Mouse (Mus musculus): Measurements from ENCODE around the gene H2afy2.
A peak's percentile ranks its signal among the peaks of the same experiment; 100 is the strongest.

Gene H2afy2

DNA sequence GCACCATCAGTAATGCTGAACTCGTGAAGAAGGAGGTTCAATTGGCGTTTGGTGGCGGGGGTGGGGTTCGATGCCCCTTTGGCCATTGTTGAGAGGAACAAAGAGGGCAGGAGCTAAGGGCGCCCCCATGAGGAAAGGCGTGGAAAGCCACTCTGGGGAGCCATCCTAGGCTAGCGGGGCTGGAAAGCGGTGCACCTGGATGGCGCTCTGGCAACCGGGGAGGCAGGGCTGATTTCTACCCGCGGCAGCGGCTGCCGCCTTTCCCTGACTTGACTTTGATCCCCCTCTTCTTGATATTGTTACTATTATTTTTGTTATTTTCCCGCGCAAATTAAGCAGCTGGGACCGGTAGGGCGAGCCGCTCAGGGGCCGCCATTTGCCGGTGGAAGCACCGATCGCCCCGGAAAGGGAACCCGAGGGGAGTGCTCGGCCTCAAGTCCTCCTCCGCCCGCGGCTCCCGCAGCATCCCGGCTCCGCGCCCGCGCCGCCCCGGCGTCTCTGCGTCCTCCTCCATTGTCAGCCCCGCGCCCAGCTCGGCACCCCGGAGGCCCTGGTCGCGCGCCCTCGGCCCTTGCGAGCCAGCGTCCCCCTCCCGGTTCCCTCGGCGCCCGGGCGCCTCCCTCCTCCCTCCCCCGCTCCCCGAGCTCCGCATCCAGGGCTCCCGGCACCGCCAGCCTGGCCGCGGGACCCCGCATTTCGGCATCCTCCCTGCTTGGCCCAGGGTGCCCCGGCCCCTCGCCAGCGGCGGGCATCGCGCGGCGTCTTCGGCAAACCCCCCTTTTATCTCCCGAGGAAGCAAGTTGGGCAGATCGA is 942 bp downstream of the H2afy2 start:
- DNase-seq, result peak; percentile 70 to 80

DNA sequence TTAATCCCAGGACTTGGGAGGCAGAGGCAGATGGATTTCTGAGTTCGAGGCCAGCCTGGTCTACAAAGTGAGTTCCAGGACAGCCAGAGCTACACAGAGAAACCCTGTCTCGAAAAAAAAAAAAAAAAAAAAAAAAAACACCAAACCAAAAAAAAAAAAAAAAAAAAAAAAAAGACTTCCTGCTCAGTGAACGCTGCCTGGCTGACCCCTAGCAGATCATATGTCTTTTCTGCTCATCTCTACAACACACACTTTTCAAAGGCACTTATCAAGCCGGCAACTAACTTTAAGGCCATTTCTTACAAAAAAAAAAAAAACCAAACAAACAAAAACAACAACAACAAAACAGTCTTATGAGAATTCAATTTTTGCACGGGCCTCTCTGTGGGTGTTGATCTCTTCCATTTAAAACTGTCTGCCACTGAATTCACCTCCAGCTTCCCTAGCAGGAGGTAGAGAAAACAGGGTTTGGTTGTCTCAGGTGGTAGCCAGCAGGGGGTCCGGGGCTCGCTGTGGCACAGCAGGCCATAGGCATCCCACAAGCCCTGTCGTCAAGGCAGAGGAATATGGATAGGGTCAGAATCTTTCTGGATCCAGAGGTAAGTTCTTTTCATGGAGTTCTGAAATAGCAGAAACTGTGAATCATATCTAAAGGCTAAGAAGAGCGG is 2.4 kb downstream of the H2afy2 start:
- DNase-seq, result no peak

DNA sequence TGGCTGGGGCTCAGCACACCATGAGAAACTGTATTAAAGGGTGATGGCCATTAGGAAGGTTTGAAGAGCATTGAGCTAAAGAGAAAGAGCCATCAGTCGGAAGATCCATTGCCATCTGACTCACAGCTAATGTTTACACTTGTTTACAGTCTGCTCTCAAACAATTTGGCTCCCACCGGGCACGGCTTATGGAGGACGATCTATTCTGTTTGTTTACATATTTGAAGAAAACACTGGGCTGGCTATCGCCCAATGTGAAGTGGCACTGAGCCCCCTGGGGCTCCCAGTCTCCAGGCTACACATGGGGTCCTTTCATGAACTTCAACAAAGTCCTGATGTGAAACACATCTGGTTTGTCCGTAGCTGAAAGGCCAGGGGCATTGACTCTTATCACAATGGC is 17.1 kb downstream of the H2afy2 start:
- DNase-seq, result peak; percentile 49 to 75

DNA sequence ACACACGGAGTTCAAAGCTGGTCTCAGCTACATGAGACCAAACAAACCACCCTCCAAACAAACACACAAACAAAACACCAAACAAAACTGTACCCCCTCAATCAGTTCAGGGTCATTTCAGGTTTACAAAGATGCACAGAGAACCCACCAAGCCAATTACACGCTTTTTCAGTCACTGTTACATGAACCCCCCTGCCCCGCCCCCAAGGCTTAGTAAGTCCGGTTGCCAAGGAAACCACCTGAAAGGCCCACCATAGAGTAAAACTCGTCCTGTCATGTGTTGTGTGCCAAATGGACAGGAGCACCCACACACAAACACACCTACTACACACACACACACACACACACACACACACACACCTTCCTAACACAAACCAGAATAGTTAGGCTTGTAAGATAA is 18.4 kb downstream of the H2afy2 start:
- no peak for DNase-seq

DNA sequence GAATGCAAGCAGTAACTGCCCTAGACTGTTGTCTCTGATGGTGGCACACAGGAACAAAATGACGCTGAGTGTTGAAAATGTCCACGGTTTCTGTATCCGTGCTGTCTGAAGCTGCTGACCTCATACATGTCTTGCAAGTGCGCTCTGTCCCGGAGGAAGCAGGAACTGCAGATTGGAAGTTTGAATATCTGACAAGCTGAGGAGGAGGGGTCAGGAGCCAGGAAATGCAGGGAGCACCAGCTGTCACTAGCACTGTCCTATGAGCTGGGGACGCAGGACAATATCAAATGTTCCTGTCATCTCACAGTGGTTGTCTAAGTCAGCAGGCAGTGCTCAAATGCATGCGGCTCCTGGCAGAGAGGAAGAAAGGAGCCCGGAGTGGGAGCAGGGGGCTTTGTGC is 19.3 kb downstream of the H2afy2 start:
- DNase-seq, result peak; percentile 41 to 46

DNA sequence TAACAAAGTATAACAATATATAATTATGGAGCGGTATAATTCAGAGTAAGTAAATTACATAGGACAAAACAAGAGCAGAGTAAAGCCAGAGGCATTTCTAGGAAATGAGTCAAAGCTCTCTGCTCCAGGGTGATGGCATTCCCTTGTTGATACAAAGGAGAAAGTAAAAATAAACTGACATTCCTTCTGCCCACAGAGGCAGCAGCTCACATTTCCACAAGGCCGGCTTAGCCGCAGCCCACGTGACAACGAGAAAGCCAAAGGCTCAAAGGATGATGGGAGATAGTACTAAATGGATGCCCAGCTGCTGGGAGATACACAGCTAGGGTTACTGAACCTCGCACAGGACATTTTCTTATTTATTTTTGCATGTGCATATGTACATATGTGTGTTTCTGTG is 24.1 kb downstream of the H2afy2 start:
- peak; percentile 51 to 69 for DNase-seq

DNA sequence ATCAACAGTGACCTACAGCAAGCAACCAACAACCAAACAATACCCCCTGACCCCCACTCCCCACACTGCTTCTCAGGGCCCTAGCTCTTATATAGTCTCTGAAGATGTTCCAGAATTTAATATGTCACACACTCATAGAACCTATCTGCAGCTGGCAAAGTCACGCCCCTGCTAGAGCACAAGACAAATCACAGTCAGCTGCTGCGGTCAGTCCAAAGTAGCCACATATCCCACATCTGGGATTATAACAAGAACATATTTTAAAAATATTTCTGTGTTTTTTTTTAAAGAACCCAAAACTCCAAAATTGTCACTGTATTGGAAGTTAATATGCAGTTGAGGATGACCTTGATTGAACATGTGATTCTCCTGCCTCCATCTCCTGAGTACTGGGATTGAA is 25.0 kb downstream of the H2afy2 start:
- no peak for DNase-seq

DNA sequence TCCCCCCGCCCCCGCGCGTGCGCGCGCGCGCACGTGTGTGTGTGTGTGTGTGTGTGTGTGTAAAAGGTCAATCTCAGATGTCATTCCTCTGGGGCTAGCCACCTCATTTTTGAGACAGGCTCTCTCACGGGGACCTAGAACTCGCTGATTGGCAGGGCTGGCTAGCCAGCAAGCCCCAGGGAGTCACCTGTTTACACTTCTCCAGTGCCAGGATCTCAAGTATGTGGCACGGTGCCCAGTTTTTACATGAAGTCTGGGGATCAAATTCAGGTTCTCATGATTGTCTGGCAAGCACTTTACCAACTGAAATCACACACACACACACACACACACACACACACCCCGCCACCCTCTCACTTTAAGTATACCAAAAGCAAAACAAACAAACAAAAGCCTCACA is 26.9 kb downstream of the H2afy2 start:
- peak; percentile 77 to 80 for DNase-seq

DNA sequence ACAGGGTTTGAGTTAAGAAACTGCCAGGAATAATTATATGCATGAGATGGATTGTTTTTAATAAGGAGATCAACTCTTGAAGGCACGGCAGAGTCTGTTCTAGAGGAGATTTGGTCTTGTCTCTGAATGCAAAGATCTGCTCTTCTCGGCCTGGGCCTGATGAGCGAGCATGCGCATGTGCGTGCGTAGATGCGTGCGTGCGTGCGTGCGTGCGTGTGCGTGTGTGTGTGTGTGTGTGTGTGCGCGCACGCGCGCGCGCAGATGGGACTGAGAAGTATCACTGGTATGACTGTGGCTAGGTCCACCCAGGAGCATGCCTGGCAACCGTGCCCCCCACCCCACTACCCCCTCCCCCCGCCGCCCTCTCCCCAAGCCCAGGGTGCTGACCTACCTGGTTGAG is 30.9 kb downstream of the H2afy2 start:
- DNase-seq, result no peak

GRCm38 (mm10) chr10:61751534-61752219 is 32.3 kb downstream of the H2afy2 start:
- peak; percentile 58 to 75 for DNase-seq

DNA sequence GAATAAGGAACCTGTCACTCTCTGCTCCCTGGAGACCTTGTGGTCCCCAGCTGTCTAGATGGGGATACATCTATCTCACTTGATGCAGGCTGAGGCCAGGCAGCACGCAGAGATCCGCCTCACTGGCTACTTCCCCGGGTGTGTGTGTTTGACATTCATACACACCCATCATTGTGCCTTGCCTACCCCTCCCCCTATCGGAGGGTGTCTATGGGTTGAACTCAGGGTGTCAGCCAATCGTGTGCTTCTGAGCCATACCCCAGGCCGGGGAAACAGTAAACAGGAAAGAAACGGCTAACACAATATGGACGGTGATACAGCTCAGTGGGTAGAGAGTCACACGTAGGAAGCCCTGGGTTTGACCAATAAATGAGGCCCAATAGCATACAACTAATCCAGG is 33.9 kb downstream of the H2afy2 start:
- DNase-seq, result no peak

- no peak for DNase-seq
Measured at GRCm38 (mm10) chr10:61747302-61747701, 36.6 kb downstream of the H2afy2 start.

DNA sequence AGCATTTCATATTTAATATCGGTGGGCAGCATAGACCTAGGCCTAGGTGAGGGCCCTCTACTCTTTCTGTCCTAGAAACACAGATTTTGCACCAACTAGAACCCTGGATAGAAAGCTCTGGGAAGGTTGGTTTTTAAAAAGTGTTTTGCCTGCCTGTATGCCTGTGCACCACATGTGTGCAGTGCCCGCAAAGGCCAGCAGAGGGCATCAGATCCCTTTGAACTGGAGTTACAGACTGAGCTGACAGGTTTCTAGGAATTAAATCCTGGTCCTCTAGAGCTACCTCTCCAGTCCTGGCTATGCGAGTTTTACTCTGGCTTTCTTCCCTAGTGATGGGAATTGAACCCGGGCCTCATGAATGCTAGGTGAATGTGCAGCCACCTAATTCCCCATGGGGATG is 38.8 kb downstream of the H2afy2 start:
- peak in 1 of 2 experiments; percentile 57 for DNase-seq

DNA sequence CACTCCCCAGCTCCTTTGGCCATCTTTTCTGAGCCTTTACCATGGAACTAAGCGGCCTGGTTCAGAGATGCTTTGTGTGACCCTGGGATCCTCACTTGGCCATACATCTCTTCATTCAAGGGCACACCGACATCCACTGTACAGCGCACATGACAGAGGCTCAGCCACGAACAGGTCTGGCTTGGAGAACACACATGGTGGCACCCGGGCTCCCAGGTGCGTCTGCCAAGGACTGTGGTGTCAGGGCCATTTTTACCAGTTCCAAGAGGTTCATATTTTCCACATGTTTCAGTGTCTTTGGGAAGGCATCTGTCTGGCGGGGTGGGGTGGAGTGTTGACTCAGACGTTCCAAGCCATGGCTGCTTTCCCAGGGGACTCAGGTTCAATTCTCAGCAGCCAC is 41.6 kb downstream of the H2afy2 start:
- no peak for DNase-seq

- no peak for DNase-seq
Measured at GRCm38 (mm10) chr10:61741873-61742272, 42.1 kb downstream of the H2afy2 start.

- DNase-seq, result no peak
Measured at GRCm38 (mm10) chr10:61741306-61741705, 42.6 kb downstream of the H2afy2 start.

DNA sequence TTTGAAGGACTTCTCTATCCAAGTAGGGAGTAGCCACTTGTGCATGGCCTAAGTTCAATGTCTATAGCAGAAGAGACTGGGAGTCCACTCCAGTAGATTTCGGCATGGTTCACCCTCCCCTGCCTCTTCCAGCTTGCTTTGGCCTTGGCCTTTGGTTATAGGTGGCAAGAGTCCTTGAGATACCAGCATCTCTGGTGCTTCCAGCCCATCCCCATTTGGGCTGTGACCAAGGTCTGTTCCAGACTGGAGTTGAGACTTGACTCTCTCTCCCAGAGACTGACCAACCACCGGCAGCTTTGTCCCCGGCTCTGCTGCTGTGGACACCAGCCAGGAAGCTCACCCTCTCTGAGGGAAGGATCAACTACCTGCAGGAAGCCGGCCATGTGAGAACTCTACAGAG is 45.8 kb downstream of the H2afy2 start:
- no peak for DNase-seq

- DNase-seq, result no peak
Measured at GRCm38 (mm10) chr10:61737537-61737936, 46.4 kb downstream of the H2afy2 start.

- no peak for DNase-seq
Measured at GRCm38 (mm10) chr10:61736671-61737078, 47.3 kb downstream of the H2afy2 start.

DNA sequence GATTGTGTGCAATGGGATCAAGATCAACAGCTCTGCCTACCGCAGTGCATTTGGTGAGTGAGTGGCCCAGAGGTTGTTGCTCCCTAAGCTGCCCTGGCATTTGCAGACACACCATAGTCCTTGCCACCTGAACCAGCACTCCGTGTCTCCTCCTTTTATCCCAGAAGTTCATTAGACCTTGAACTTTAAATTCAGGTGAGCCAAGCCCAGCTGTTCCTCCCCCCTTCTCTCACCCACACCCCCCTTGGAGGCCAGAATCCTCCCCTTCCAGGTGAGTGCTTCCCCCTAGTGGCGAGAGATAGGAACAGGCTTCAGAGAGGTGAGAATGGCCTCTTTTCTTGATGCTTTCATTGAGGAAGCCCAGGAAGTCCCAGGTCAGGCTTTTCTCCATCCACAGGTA is 49.6 kb downstream of the H2afy2 start:
- peak in 1 of 2 experiments; percentile 39 for DNase-seq

GRCm38 (mm10) chr10:61730171-61730570 is 53.8 kb downstream of the H2afy2 start:
- no peak for DNase-seq

GRCm38 (mm10) chr10:61729181-61729580 is 54.8 kb downstream of the H2afy2 start:
- no peak for DNase-seq

GRCm38 (mm10) chr10:61723271-61723670 is 60.7 kb downstream of the H2afy2 start:
- no peak for DNase-seq

DNA sequence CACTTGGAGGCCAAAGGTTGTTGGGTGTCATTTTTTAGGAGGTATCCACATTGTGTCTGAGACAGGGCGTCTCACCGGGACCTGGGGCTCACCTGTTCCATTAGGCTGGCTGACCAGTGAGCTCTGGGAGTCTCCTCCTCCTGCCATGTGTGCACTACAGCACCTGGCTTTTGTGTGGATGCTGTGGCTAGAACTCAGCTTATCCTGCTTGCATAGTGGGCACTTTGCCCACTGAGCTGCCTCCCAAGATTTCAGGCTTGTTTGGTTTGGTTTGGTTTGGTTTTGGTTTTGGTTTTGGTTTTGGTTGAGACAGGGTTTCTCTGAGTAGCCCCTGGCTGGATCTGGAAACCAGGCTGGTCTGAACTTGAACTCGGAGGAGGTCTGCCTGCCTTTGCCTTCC is 61.7 kb downstream of the H2afy2 start:
- no peak for DNase-seq
